Mouse (Mus musculus): ENCODE measurements at regions not wholly inside any gene's neighbourhood (a gene's known extent, or its start where the extent isn't known, plus 50 kb on each side); places are given as distances from the start of the nearest gene placed in this dataset.

GRCm38 (mm10) chr3:35027898-35028297, 377.7 kb downstream of the Sox2 start:
- TF ChIP-seq CTCF (IDR thresholded peaks at IDR 0.05; ENCODE audit: low read depth, low read length) (no peak), POLR2A (IDR thresholded peaks at IDR 0.05; ENCODE audit: borderline replicate concordance, low read depth, low read length) (no peak)

Measured in bone marrow macrophage, adult 2 months (primary cell).